Mouse (Mus musculus): ENCODE data around the gene Zfp938.

DNA sequence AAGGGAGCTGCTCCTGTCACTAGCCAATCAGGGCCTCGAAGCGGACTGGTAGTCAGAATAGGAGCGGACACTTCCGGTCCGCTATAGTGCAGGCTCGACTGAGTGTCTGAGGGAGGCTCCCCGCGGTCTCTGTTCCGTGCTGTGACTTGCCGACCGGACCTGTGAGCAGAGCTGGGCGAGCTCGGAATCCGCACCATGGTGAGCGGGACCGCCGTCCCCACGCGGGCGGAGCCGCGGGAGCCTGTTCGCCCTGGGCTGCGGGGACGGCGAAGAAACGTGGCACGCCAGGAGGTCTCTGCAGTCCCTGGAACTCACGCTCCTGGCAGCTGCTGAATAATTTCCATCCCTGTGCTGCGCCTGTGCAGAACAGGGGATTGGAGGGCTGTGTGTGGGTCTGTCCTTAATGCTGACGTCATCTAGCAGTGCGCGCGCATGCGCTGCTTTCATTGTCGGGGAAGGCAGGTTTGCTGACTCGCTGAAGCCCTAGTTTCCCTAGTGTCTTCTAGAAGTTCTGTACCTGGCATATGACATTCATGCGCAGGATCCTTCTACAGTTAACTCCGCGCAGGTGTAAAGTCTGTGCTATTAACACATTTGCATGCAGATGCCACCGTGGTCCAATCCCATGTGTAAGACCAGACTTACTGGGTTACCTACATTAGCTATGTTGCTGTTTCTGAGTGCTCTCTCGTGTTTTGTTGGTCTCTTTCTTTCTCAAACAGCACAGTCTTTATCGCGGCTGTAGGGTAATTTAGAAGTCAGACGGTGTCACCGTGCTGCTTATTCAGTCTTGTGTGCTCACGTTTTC lies 62.6 kb downstream of the Zfp938 start:
- TF ChIP-seq POLR2A (IDR thresholded peaks at IDR 0.05; ENCODE audit: borderline replicate concordance, control insufficient read depth, low read depth, low read length) (peak; percentile 26; the same call in 1 of the 2 replicates), CTCF (IDR thresholded peaks at IDR 0.05; ENCODE audit: control insufficient read depth, insufficient read depth, low read length) (no peak)
